Mouse (Mus musculus) gastrocnemius, adult 8-10 months (tissue): Measurements from ENCODE around the gene Adam19. TPM values are rescaled to one million over a fixed set of nuclear protein-coding genes. Genes with fewer than 3 reads are reported as not detected.

Experiments used
- DNase-seq, 2 experiments: peaks; one replicate each; pipeline ENCODE4 v3.0.0; 2022; ENCODE audit warnings: low spot score in 2 of 2
- total RNA-seq, 4 experiments: library from RNA; stranded (reverse); gene quantifications; 2 replicates each; pipeline ENCODE4 v1.2.4; 2022

Adam19 gene
- total RNA-seq, 4 experiments from 2014 or later: 1.5 to 2.8 (median 2.2) TPM

GRCm38 (mm10) chr11:46054311-46054710 is 1.5 kb upstream of the Adam19 start:
- DNase-seq: no peak

- DNase-seq: no peak
Observed at GRCm38 (mm10) chr11:46054911-46055895, 589 bp upstream of the Adam19 start.

GRCm38 (mm10) chr11:46056770-46057411 is 1.1 kb downstream of the Adam19 start:
- DNase-seq: peak; percentile 26 to 33

- no peak for DNase-seq
Observed at GRCm38 (mm10) chr11:46058011-46058410, 2.2 kb downstream of the Adam19 start.

GRCm38 (mm10) chr11:46058916-46059315 is 3.1 kb downstream of the Adam19 start:
- DNase-seq: no peak

- DNase-seq: no peak
Observed at GRCm38 (mm10) chr11:46059887-46060650, 4.3 kb downstream of the Adam19 start.

- DNase-seq: no peak
Observed at GRCm38 (mm10) chr11:46060651-46061020, 4.8 kb downstream of the Adam19 start.

- no peak for DNase-seq
Observed at GRCm38 (mm10) chr11:46061776-46062445, 6.1 kb downstream of the Adam19 start.

GRCm38 (mm10) chr11:46062569-46062968 is 6.8 kb downstream of the Adam19 start:
- no peak for DNase-seq

GRCm38 (mm10) chr11:46062993-46063731 is 7.4 kb downstream of the Adam19 start:
- DNase-seq: no peak

- no peak for DNase-seq
Observed at GRCm38 (mm10) chr11:46064767-46065166, 9.0 kb downstream of the Adam19 start.

- DNase-seq: no peak
Observed at GRCm38 (mm10) chr11:46065201-46066011, 9.6 kb downstream of the Adam19 start.

GRCm38 (mm10) chr11:46067371-46068060 is 11.7 kb downstream of the Adam19 start:
- DNase-seq: no peak

- peak; percentile 32 to 53 for DNase-seq
Observed at GRCm38 (mm10) chr11:46068756-46069407, 13.1 kb downstream of the Adam19 start.

- no peak for DNase-seq
Observed at GRCm38 (mm10) chr11:46069408-46070003, 13.7 kb downstream of the Adam19 start.

GRCm38 (mm10) chr11:46070161-46070560 is 14.4 kb downstream of the Adam19 start:
- DNase-seq: no peak

GRCm38 (mm10) chr11:46070789-46071188 is 15.0 kb downstream of the Adam19 start:
- DNase-seq: no peak

- DNase-seq: no peak
Observed at GRCm38 (mm10) chr11:46072466-46073060, 16.8 kb downstream of the Adam19 start.
